Mouse (Mus musculus) bone marrow macrophage, adult 2 months (primary cell): ENCODE measurements at regions not wholly inside any gene's neighbourhood (a gene's known extent, or its start where the extent isn't known, plus 50 kb on each side); places are given as distances from the start of the nearest gene placed in this dataset.

Experiments used
- H3K27ac ChIP-seq: 2 replicates; pipeline ENCODE4 v1.5.1; 2012; ENCODE audit warnings: low read depth, low read length; ENCODE audit not compliant: insufficient read depth
- H3K4me1 ChIP-seq: 2 replicates; pipeline ENCODE4 v1.6.1; 2012; ENCODE audit warnings: low read length; ENCODE audit not compliant: control insufficient read depth, insufficient read depth
- H3K4me3 ChIP-seq: 2 replicates; pipeline ENCODE4 v1.5.1; 2012; ENCODE audit warnings: mild to moderate bottlenecking, low read length, moderate library complexity; ENCODE audit not compliant: insufficient read depth
- CTCF ChIP-seq: IDR thresholded peaks from 2 replicates; pipeline ENCODE4 v1.5.1; 2012; ENCODE audit warnings: low read depth, mild to moderate bottlenecking, low read length, moderate library complexity
- POLR2A ChIP-seq: IDR thresholded peaks from 2 replicates; pipeline ENCODE4 v1.6.1; 2012; ENCODE audit warnings: mild to moderate bottlenecking, low read depth, low read length, borderline replicate concordance

- Histone ChIP-seq H3K4me3 (peak overlapping the region; percentile 37; the same call in 1 of the 2 replicates), H3K27ac (no peak overlapping the region)
Measured at GRCm38 (mm10) chr3:149444854-149445577, 454.7 kb upstream of the Adgrl2 start.

GRCm38 (mm10) chr3:149444377-149444776, 454.0 kb upstream of the Adgrl2 start:
- no peak overlapping the region for H3K27ac ChIP-seq
- TF ChIP-seq CTCF (no peak), POLR2A (no peak)
- peaks cover 5% of the 10 kb centered on the region; the same call in 1 of the 2 replicates for H3K4me1 ChIP-seq
- H3K4me3 ChIP-seq, result no peak overlapping the region

More at GRCm38 (mm10) chr3:149444854-149445577, 454.7 kb upstream of the Adgrl2 start:
- H3K4me1 ChIP-seq, result peaks cover 5% of the 10 kb centered on the region; the same call in 1 of the 2 replicates
- TF ChIP-seq CTCF (no peak), POLR2A (no peak)

- TF ChIP-seq CTCF, result no peak
- TF ChIP-seq POLR2A, result no peak
- Histone ChIP-seq H3K27ac (no peak overlapping the region), H3K4me1 (peaks cover 18% of the 10 kb centered on the region), H3K4me3 (no peak overlapping the region)
Measured at GRCm38 (mm10) chr3:149441227-149441626, 450.9 kb upstream of the Adgrl2 start.

- TF ChIP-seq POLR2A, result no peak
- Histone ChIP-seq H3K27ac (no peak overlapping the region), H3K4me1 (peaks cover 18% of the 10 kb centered on the region), H3K4me3 (no peak overlapping the region)
Measured at GRCm38 (mm10) chr3:149437763-149438162, 447.4 kb upstream of the Adgrl2 start.

- Histone ChIP-seq H3K27ac (peak overlapping the region; percentile 85), H3K4me3 (no peak overlapping the region), H3K4me1 (peaks cover 21% of the 10 kb centered on the region)
- TF ChIP-seq CTCF (no peak), POLR2A (no peak)
Measured at GRCm38 (mm10) chr3:149436944-149437343, 446.6 kb upstream of the Adgrl2 start.

- peak overlapping the region; percentile 85 for H3K27ac ChIP-seq
- no peak overlapping the region for H3K4me3 ChIP-seq
- H3K4me1 ChIP-seq, result peaks cover 24% of the 10 kb centered on the region
- TF ChIP-seq POLR2A (no peak), CTCF (no peak)
Measured at GRCm38 (mm10) chr3:149436420-149436819, 446.1 kb upstream of the Adgrl2 start.

GRCm38 (mm10) chr3:149431795-149432194, 441.4 kb upstream of the Adgrl2 start:
- no peak overlapping the region for H3K4me3 ChIP-seq
- TF ChIP-seq POLR2A (no peak), CTCF (no peak)
- no peak overlapping the region for H3K27ac ChIP-seq
- peaks cover 13% of the 10 kb centered on the region for H3K4me1 ChIP-seq

GRCm38 (mm10) chr3:149426023-149426759, 435.8 kb upstream of the Adgrl2 start:
- Histone ChIP-seq H3K4me1 (0 out of 2 replicates have a peak, but pooled peaks cover 2% of the 10 kb centered on the region), H3K27ac (no peak overlapping the region), H3K4me3 (no peak overlapping the region)
- no peak for TF ChIP-seq CTCF
- TF ChIP-seq POLR2A, result no peak

- H3K27ac ChIP-seq, result no peak overlapping the region
- H3K4me1 ChIP-seq, result 0 out of 2 replicates have a peak, but pooled peaks cover 2% of the 10 kb centered on the region
- no peak overlapping the region for H3K4me3 ChIP-seq
- TF ChIP-seq CTCF (no peak), POLR2A (no peak)
Measured at GRCm38 (mm10) chr3:149424306-149424705, 434.0 kb upstream of the Adgrl2 start.

GRCm38 (mm10) chr3:149423491-149423890, 433.1 kb upstream of the Adgrl2 start:
- TF ChIP-seq POLR2A (no peak), CTCF (no peak)
- no peak overlapping the region for H3K27ac ChIP-seq
- H3K4me3 ChIP-seq, result no peak overlapping the region
- 0 out of 2 replicates have a peak, but pooled peaks cover 2% of the 10 kb centered on the region for H3K4me1 ChIP-seq
